In the genomic region with DNA sequence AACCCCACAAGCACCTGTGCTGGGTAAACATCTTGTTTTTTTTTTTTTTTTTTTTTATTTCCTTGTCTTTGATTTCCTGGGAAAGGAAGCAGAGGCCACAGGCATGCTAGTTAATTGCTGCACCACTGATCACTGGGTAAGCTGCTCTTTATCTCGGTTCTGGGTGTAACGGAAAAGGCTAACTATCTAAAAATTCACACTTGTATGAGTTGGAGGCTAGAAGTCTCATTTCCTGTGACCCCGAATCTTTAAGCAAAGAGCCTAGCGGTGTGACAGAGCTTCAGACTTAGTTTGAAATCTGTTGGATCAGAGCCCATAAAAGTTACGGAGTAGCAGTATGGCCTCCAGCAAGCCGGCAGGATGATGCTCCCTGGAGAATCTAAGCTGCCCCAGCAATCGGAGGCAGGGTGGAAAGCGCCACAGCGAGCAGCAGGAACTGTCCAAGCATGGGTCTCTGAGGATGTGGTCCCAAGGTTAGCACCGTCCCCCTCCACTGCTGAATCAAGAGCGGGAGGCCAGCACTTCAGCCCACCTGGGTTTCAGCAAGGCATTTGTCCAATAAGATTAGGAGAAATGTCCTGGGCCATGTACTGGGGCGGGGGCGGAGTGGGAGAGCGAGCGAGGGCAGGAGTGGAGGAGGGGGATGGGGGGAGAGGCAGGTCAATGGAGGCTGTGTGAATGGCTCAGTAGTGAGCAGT, we compare ENCODE assay signal across 8 mouse cellular contexts. TPM values are rescaled to one million over a fixed set of nuclear protein-coding genes. Genes with fewer than 3 reads are reported as not detected.
DNase-seq lines count a peak whose midpoint lies in the region; ATAC-seq lines count a peak whose summit lies in the region.

No protein-coding gene starts in this region.

- H3K4me2 ChIP-seq in heart, embryonic 14.5 days (ENCODE audit: low read length) = peak overlapping the region; percentile 63
- H3K4me2 ChIP-seq in stomach, embryonic 16.5 days (ENCODE audit: low read depth, low read length) = peak overlapping the region; percentile 50

- peak overlapping the region; percentile 64 for H3K9ac ChIP-seq in heart, embryonic 14.5 days (ENCODE audit: low read length)
- peak overlapping the region; percentile 63 for H3K9ac ChIP-seq in stomach, embryonic 16.5 days (ENCODE audit: low read length)

- no peaks in the 10 kb centered on the region for H3K27me3 ChIP-seq in heart, embryonic 14.5 days (ENCODE audit: control insufficient read depth, insufficient read depth, low read length)
- no peaks in the 10 kb centered on the region for H3K27me3 ChIP-seq in stomach, embryonic 16.5 days (ENCODE audit: control insufficient read depth, insufficient read depth, low read length)

- no peaks in the 10 kb centered on the region for H3K9me3 ChIP-seq in heart, embryonic 14.5 days (ENCODE audit: control insufficient read depth, low read length)
- H3K9me3 ChIP-seq in stomach, embryonic 16.5 days (replicated peaks; ENCODE audit: control insufficient read depth, low read length) = no peaks in the 10 kb centered on the region

- ATAC-seq in heart, embryonic 14.5 days (ENCODE audit: insufficient number of reproducible peaks, insufficient read depth, low FRiP score, low read depth) = peak; percentile 32; the same call in 1 of the 2 replicates
- ATAC-seq in stomach, embryonic 16.5 days (ENCODE audit: insufficient read depth, low FRiP score) = no peak

- peaks cover 3 to 10% of the 10 kb centered on the region in 2 experiments; a peak in 2 of 4 replicates for H3K4me1 ChIP-seq in heart, embryonic 14.5 days (ENCODE audit: control insufficient read depth in 2 of 2, insufficient read depth in 2 of 2, low read length in 2 of 2)
- H3K4me1 ChIP-seq in stomach, embryonic 16.5 days (ENCODE audit: control insufficient read depth, insufficient read depth, low read length) = no peaks in the 10 kb centered on the region

- peak; percentile 41 for DNase-seq in adrenal gland, postnatal 10 days
- DNase-seq in adrenal gland, postnatal 25 days = no peak
- peak; percentile 16 for DNase-seq in c-Kit-positive CD71-positive TER-119-positive erythroid progenitor cells, embryonic 14.5 days (ENCODE audit: low spot score)
- peak; percentile 38 for DNase-seq in liver
- no peak for DNase-seq in right cerebral cortex, postnatal 14 days
- no peak for DNase-seq in right cerebral cortex, adult 18-20 months

- 6% methylated on average over 15 of the region's 15 CpGs for WGBS in heart, embryonic 14.5 days
- WGBS in stomach, embryonic 16.5 days = 10% methylated on average over 15 of the region's 15 CpGs

- peak overlapping the region; percentile 66 to 75 for H3K27ac ChIP-seq in heart, embryonic 14.5 days (replicated peaks in 1 of 2; ENCODE audit: control insufficient read depth in 1 of 2, insufficient read depth in 1 of 2, low read depth in 2 of 2, low read length in 2 of 2)
- H3K27ac ChIP-seq in stomach, embryonic 16.5 days (ENCODE audit: low read length) = peak overlapping the region; percentile 19; the same call in 1 of the 2 replicates

- H3K4me3 ChIP-seq in heart, embryonic 14.5 days (ENCODE audit: control insufficient read depth in 1 of 2, insufficient read depth in 1 of 2, low read depth in 1 of 2, low read length in 2 of 2) = peak overlapping the region; percentile 29 to 31
- peak overlapping the region; percentile 26 for H3K4me3 ChIP-seq in stomach, embryonic 16.5 days (replicated peaks; ENCODE audit: low read length)

- H3K36me3 ChIP-seq in heart, embryonic 14.5 days (ENCODE audit: control insufficient read depth, insufficient read depth, low read length) = no peaks in the 10 kb centered on the region
- no peaks in the 10 kb centered on the region for H3K36me3 ChIP-seq in stomach, embryonic 16.5 days (ENCODE audit: control insufficient read depth, insufficient read depth, low read length)

RNA-seq across cellular contexts. Expression of a gene that starts 10.4 kb away (rescaled TPM):
- 10 to 100 TPM; 18.6 to 24.2 TPM for total RNA-seq in adrenal gland, postnatal 10 days (2021)
- total RNA-seq in adrenal gland, postnatal 25 days (2021) = 26.1 and 27.6 TPM in 2 replicates
- polyA plus RNA-seq in heart, embryonic 14.5 days (2014; fragmentation: Nextera tagmentation; extraction: Ambion mirVana) = 13.7 and 14.6 TPM in 2 replicates
- polyA plus RNA-seq in stomach, embryonic 16.5 days (2015; fragmentation: Nextera tagmentation; extraction: Ambion mirVana) = 36.7 and 40.6 TPM in 2 replicates

RNA-seq across cellular contexts. Expression of a gene that starts 17.5 kb away (rescaled TPM):
- 10 to 100 TPM; 16.4 to 32.9 TPM for total RNA-seq in adrenal gland, postnatal 10 days (2021)
- total RNA-seq in adrenal gland, postnatal 25 days (2021) = 29.0 and 79.3 TPM in 2 replicates
- polyA plus RNA-seq in heart, embryonic 14.5 days (2014; fragmentation: Nextera tagmentation; extraction: Ambion mirVana) = 0.09 and 0.19 TPM in 2 replicates
- polyA plus RNA-seq in stomach, embryonic 16.5 days (2015; fragmentation: Nextera tagmentation; extraction: Ambion mirVana) = 0.94 and 1.4 TPM in 2 replicates

RNA-seq across cellular contexts. Expression of a gene that starts 27.2 kb away (rescaled TPM):
- 1 to 10 TPM in 1 of 2 experiments, under 1 TPM in 1; 1.00 to 1.2 TPM for total RNA-seq in adrenal gland, postnatal 10 days (2021)
- total RNA-seq in adrenal gland, postnatal 25 days (2021) = 1.7 and 2.4 TPM in 2 replicates
- polyA plus RNA-seq in heart, embryonic 14.5 days (2014; fragmentation: Nextera tagmentation; extraction: Ambion mirVana) = not detected in 2 replicates
- 19.3 and 21.1 TPM in 2 replicates for polyA plus RNA-seq in stomach, embryonic 16.5 days (2015; fragmentation: Nextera tagmentation; extraction: Ambion mirVana)

RNA-seq across cellular contexts. Expression of a gene that starts 28.2 kb away (rescaled TPM):
- total RNA-seq in adrenal gland, postnatal 10 days (2021) = not detected
- total RNA-seq in adrenal gland, postnatal 25 days (2021) = not detected in 2 replicates
- 0.55 TPM in 1 of 2 replicates, not detected in the other for polyA plus RNA-seq in heart, embryonic 14.5 days (2014; fragmentation: Nextera tagmentation; extraction: Ambion mirVana)
- polyA plus RNA-seq in stomach, embryonic 16.5 days (2015; fragmentation: Nextera tagmentation; extraction: Ambion mirVana) = 0.27 TPM in 1 of 2 replicates, not detected in the other

RNA-seq across cellular contexts. Expression of a gene that starts 30.5 kb away (rescaled TPM):
- total RNA-seq in adrenal gland, postnatal 10 days (2021) = 10 to 100 TPM in 1 of 2 experiments, 1 to 10 TPM in 1; 7.3 to 13.6 TPM
- 18.9 and 33.6 TPM in 2 replicates for total RNA-seq in adrenal gland, postnatal 25 days (2021)
- polyA plus RNA-seq in heart, embryonic 14.5 days (2014; fragmentation: Nextera tagmentation; extraction: Ambion mirVana) = 2.3 and 2.9 TPM in 2 replicates
- polyA plus RNA-seq in stomach, embryonic 16.5 days (2015; fragmentation: Nextera tagmentation; extraction: Ambion mirVana) = 13.7 and 16.3 TPM in 2 replicates

Comparison
In these comparisons a context has a peak if more than half of its experiments do, and no peak if none do; other contexts are left out.
1. DNase-seq: peak in adrenal gland, postnatal 10 days (single experiment), c-Kit-positive CD71-positive TER-119-positive erythroid progenitor cells, embryonic 14.5 days (single experiment) and liver (single experiment); none in adrenal gland, postnatal 25 days (single experiment), right cerebral cortex, postnatal 14 days (single experiment) and right cerebral cortex, adult 18-20 months (single experiment).